Mouse (Mus musculus): Measurements from ENCODE around the gene Clec16a.
A peak's percentile ranks its signal among the peaks of the same experiment; 100 is the strongest.

The Clec16a gene

DNA sequence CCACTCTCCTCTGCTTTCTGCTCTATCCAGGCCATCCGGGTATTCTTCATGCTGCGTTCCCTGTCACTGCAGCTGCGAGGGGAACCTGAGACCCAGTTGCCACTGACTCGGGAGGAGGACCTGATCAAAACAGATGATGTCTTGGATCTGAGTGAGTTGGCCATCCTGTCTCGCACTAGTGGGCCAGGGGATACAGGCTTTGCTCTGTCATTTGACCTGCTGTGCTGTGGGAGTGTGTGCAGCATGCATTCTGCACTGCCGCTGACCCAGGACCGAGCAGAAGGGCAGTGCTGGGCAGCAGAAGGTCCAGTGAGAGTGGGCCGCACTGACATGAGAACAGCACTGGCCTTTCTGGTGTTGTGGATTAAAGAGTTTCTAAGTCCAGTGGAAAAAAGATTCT is 99.6 kb downstream of the Clec16a start:
- no peak for DNase-seq (ENCODE audit: low spot score)

DNA sequence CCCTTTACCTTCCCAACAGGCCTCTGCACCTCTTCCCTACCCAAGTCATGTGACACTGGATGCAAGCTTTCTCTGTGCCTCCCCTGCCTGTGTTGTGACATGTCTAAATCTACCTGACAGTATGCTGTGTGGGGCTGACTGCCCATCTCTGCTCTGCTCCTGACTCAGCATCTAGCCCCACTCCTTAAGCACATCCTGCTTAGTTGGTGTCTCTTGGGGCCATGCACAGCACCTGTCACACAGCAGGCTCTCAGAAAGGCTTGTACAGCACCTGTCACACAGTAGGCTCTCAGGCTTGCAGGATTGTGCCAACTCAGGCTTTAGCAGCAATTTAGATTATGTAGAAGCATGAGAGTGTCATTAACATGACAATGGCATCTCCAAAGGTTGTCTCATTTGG is 106.7 kb downstream of the Clec16a start:
- no peak for DNase-seq (ENCODE audit: low spot score)

DNA sequence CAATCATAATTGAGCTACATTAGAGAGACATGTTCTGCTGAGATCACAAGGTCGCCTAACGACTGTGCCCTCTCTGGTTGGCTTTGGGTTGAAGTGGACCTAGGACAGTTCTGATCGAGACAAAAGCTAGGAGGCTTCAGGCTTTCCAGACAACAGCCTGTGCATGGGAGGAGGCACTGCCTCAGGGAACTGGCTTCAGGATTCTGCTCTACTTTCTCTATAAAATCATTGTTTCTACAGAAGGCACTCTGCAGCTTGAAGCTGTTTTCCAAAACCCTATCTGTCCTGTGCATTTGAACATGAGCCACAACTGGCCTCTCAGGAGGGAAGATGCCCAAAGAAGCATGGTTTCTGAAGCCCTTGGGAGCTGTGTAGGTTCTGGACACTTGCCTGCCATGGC is 107.8 kb downstream of the Clec16a start:
- no peak for DNase-seq (ENCODE audit: low spot score)

DNA sequence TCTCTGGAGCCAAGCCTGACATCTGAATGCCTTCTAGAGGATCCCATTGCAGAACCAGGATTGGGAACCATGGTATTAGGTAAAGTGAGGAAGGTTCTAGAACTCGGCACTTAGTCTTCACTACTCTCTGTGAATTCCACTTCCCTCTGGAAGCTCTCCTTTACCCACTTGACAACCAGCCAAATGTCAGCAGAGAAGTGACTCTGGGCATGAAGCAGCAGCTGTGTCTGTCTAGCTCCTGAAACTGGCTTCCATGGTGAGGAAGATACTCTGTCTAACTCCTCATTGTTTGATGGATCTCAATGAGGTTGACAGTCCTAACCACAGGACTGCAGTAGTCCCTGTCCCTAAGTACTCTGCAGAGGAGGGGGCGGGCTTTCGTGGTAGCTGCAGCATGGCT is 110.1 kb downstream of the Clec16a start:
- no peak for DNase-seq (ENCODE audit: low spot score)

DNA sequence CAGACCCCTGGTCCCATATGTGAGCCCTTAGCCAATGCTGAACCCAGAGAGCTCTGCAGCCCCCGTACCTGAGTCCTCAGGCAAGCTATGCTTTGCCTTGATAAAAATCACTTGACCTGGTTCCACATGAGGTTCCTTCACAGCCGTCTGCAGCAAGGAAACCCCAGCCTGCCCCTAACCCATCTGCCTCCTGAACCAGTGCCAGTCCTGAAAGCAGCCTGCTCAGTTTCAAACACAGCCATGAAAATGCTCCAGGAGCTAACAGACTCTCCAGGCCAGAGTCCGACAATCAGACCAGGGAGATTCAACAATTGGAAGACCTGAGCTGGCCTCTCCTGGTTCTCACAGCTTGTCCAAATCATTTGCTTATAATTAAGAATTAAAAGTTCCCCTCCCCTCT is 110.8 kb downstream of the Clec16a start:
- no peak for DNase-seq (ENCODE audit: low spot score)

DNA sequence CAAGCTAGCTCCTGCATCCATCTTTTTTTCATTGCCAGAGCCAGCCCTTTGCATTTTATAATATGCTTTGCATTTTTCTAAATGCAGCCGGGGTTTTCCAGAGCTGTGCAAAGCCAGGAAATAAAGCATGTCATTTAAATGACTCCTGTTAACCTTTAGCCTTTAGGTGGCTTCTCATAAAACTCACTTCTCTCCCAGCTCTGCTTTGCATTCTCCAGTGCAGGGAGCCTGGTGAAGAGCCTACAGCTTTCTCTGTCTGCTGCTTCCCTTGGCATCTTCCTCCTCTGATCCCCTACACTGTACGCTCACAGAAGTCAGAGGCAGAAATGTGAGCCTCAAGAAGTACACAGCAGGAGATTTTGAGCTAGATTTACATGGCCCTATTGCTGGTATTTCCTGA is 111.3 kb downstream of the Clec16a start:
- DNase-seq (ENCODE audit: low spot score), result no peak

DNA sequence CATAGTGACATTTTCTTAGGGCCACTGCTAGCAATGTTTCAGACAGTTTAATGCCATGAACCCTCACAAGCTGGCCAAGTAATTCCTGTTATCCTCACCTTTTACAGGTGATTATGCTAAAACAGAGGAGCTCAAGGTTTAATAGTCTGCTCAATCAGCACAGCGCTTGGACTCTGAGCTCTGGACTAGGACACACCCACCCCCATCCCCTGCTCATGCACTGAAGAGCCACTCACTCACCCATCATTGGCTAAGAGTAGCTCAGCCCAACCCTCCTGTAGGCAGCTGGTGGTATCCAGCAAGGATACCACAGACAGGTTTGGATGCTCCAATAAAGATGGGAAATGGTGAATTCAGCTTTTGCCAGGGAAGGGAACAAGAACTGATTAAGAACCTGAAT is 111.8 kb downstream of the Clec16a start:
- no peak for DNase-seq (ENCODE audit: low spot score)

DNA sequence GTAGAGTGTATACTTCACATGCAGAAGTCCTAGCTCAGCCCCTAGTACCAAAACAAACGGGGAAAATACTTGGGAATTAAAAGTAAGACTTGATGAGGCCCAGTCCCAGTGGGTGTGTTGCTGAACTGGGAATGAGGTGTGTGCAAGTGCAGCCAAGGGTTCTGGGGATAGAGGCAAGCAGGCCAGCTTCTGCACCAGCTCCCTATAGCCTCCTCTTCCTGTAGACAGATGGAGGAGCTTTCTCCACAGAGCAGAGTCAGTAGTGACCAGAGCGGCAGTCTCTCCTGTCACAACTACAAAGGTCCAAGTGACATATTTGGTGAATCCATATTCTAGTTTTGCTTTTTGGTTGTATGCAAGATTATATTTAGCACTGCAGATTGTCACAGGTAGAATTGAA is 114.1 kb downstream of the Clec16a start:
- DNase-seq (ENCODE audit: low spot score), result no peak

DNA sequence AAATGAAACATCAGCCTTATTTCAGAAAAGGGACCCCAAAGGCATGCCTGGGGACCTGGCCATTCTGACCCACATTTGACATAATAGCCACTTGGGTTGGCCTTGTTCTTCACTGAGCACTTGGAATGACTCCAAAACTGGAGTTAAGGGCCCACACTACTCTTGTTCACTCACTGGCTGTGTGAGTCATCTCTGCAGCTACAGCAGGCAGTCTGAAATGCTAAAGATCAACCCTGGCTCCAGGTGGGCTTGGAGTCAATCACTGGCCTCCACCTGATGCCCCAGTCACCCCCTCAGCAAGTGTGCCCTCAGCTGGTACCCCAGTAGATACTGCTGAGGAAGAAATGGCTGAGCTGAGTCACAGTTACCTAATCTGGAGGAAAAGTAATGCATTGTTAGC is 115.4 kb downstream of the Clec16a start:
- DNase-seq (ENCODE audit: low spot score), result no peak

DNA sequence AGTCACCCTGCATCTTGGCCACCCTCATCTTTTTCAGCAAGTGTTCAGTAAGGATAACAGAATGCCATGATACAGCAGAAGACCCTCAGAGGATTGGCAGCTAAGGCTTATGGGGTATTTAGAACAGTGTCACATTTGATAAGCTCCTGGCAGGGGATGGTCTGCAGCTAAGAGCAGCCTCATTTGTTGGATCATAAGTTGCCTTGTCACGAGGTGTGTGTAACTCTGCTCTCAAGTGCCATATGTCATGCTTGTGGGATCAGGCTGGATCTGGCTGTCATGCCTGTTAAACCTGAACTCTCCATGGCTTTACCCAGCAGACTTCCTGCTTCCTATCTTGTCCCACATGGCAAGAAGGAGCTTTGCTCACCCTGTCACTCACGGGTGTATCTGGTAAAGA is 116.2 kb downstream of the Clec16a start:
- DNase-seq (ENCODE audit: low spot score), result no peak

DNA sequence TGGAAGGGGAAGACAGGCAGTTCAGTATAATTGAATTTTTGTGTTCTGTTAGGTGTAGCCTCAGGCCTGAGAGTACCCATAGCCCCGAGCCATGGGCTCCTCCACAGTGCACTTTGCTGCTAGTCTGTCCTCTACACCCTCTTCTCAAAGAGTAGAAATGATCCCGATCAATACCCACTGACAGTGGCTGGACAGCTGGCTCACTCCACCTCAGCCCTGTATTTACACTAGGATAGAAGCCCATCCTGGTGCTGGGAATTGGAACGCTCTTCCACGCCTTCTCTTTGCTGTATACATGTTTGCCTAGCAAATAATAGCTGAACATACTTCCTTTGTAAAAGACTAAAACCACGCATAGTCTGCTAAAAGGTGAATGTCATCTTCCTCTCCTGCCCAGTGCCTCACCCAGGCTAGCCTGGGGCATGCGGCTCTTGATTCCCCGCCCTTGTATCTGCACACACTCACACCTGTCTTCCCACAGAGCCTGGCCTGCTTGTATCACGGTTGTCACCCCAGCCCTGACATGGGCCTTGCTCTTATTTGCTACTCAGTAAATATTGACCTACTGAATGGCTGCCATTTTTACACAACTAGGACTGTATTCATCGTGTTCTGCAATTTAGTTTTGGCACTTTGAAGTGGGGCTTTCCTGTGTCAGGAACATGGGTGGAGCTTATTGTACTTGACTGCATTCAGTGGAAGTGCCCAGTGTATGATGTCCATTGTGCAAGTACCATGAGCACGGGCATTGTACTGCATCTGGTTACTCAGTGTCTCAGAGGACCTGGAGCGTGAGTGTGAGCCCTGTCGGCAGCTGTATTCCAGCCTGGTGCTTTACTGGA is 119.0 kb downstream of the Clec16a start:
- DNase-seq (ENCODE audit: low spot score), result no peak

DNA sequence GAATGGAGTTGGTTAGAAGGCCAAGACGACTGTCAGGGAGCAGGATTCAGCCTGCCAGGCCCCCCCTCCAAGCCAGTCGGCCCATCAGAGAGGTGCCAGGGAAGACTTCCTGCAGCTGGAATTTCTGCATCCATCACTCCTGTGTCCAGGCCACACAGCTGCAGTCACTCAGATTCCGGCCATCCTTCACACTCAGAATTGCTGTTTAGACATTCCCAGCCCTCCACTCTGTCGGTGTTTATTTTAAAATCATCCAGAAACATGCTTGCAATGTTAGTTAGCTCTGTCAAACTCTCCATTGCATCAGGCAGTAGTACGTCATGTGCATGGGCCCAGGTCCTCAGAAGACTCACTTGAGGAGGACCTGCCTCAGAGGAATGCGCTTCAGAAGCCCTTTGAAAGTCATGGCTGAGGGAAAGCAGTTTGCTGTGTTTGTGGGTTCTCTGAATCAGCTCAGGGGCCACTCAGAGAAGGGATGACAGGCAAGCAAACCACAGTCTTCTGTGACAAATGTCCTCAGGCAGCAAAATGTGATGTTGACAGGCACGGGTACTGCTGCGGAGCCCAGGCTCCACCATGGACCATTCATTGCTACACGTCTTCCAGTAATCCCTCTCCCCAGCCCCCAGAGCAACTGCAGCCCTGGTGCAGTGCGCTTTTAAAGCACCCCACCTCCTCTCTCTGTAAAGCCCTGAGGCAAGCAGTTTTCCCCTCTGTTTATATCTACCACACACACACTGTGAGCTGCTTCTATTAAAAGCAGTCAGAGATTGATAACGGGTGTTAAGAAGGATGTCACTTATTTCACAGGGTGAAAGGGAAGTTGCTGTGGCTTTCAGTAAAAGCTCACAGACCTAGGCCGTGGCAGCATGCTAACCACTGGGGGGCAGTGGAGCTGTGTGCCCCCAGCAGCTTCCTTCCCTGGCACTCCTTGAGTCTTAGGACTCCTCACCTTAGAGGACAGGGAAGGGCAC is 120.1 kb downstream of the Clec16a start:
- peak; percentile 20 for DNase-seq (ENCODE audit: low spot score)

DNA sequence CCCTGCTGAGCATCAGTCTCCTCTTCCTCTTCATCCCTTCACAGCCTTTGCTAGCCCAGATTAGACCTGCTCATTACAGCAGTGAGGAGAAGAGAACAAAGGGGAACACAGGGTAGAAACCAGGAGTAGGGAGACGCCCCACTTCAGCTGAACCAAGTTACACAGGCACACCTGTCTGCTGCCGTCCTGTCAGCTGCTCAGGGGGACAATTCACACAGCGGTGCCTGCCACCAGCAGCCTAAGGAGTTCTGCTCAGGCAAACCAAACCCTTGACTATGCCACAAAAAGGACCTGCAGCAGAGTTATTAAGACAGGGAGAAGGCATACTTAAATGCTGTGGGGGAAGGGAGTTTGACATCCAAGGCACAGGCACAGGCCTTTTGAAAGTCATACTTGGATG is 121.6 kb downstream of the Clec16a start:
- no peak for DNase-seq (ENCODE audit: low spot score)

DNA sequence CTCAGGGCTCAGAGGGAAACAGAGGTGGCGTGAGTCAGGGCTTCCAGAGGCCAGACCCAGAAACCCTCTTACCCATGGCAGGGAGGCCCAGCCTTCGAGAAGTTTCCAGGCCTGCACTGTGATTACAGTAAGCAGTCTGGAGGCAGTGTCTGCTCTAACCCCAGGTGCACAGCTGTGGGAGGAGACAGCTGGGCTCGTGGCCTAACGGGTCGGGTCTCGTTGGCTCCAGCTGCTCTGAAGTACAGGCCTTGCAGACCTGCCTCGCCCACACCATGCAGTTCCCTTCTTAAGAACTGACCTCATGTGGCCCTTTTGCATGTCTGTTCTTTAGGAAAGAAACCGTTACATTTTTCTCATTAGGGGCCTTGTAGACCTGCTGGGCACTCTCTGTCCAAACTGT is 123.3 kb downstream of the Clec16a start:
- DNase-seq (ENCODE audit: low spot score), result no peak

DNA sequence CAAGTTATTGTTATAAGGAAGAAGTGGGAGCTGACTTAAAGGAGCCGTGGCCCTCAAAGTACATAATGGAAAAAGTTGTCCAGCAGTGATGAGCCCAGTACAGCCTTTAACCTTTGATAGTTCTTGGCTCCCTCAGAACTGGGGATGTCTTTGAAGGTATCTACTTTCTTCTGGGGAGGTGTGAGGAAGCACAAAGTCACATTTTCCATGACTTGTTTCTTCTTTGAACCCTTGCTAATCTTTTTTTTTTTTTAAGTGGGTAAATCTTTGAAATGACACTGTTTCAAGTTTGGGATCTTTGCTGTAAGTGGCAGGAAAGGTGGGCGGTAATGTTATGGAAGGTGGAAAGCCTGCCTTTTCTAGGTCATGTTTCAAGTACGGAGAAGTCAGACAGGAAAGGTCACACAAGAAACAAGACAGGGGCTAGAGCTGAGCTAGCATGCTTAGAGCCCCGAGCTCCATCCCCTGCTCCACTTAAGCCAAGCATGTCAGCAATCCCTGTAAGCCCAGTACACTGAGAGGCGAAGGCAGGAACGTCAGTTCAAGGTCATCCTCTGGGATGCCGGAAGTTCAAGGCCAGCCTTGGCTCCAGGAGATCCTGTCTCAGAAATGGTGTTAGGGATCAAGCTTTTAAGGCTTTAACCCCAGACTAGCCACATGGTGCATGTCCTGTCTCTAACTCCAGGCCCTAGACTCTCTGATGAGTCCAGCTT is 124.0 kb downstream of the Clec16a start:
- no peak for DNase-seq (ENCODE audit: low spot score)

DNA sequence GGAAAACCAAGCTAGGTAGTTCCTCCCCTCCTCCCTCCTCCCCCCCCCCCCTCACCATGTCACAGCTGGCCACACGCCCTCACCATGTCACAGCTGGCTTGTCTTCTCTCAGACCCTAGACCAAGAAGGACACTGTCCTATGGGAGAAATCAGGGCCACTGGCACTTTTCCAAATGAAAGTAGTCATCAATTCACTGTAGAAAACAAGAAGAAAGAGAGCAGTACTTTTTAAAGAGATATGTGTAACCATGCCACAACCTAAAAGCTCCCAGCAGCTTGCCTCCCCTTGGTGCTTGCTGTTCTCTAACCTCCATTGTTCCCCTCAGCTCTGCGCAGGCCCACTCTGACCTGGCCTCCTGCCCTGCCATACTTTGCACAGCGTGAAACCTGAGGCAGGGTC is 124.8 kb downstream of the Clec16a start:
- no peak for DNase-seq (ENCODE audit: low spot score)

DNA sequence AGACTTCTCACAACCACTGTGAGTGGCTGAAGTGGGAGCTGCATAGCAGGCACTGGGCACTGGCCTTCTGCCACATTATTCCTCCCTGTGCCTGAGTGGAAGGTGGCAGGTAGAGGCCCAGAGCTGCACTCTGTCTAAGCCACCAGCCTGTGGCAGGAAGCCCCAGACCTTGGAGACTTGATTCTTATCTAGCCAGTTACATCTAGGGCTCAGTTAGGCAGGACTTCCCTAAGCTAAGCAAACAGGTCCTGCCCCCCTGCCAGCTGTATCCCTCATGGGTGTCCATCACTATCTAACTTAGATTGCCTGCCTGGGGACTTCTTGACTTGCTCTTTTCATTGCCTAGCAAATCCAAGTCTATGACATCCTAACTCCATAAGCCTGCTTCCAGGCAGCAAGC is 127.4 kb downstream of the Clec16a start:
- no peak for DNase-seq (ENCODE audit: low spot score)

DNA sequence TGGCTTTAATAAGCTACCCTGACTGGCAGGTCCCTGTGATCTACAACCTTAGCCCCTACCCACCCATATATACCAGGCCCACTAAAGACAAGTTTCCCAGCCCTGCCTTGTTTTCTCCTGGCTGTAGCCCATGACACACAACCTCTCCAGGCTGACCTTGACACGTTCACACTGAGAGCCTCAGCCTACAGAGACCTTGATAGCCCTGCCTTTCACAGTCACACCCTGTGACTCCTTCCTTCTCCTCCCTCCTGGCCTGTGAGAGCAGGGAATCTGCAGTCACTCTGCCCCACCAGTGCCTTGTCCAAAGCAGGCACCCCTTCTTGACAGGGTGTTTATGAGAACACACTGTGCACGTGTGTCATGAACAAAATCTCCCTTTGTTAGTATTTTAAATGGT is 128.9 kb downstream of the Clec16a start:
- no peak for DNase-seq (ENCODE audit: low spot score)

DNA sequence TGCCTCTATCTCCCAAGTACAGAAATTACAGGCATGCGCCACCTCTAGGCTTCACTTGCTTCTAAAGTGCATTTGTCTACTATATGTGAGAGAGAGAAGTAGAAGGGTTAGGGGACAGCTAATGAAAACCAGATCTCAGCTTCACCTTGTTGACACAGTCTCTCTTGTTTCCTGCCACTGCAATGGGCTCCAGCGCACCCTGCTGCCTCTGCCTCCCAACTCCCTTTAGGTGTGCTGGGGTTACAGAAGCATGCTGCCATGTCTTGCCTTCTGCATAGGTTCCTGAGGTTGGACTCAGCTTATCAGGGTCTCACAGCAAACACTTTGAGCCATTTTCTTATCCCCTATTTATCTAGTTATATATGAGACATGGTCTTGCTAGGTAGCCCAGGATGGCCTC is 129.8 kb downstream of the Clec16a start:
- DNase-seq (ENCODE audit: low spot score), result no peak

DNA sequence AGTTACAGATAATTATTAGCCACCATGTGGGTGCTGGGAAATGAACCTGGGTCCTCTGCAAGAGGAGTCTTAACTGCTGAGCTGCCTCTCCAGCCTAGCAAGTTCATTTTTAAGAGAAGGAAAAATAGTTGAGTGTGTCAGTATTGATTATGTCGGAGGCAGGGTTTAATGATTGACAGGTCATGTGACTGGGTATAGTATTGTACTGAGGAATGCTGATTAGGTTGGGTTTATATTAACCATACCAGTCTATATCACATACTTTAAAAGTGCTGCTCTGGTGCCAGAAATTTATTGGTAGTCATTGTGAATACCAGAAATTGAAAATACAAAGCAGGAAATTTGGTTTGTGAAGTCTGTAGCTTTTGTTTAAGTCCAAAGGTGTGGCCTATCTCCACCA is 130.5 kb downstream of the Clec16a start:
- DNase-seq (ENCODE audit: low spot score), result no peak

DNA sequence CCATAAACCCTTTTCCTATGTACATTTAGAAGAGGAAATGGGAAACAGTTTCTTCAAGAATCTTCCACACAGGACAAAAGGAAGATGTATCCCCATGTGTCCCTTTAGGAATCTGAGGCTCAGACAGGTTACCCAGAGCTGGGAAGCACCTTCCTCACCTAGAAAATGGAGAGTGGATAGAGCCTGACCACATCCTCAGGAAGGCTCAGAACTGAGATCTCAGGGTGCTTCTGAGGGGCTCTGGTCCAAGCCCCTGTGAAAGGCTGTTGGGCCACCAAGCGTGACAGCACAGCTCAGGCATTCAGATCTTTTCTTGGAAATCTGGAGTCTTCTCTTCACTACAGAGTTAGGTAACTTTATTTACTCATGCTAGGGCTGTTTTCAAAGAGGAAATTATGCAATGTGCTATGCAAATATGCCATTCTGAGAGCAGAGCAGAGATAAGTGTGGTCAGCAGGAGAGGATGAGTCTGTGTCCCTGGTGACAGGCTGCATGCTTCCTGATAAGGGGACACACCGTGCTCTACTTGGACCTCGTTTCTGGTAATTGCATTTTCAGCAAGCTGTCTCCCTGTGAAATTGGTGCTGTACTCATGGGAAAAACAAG is 131.4 kb downstream of the Clec16a start:
- DNase-seq (ENCODE audit: low spot score), result no peak

DNA sequence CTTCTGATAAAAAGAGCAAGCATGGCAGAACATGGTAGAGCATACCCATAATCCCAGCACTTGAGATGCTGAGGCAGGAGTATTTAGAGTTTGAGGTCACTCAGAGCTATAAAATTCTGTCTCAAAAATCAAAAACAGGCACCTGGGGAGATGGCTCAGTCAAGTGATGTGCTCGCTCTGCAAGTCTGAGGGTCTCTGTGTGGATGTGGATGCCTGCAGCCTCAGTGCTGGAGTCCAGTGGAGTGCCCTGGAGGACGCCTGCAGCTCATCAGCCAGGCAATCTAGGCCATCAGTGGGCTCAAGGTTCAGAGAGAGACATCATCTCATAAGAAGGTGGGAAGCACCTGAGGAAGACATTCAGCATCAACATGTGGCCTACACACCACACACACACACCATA is 137.4 kb downstream of the Clec16a start:
- no peak for DNase-seq (ENCODE audit: low spot score)
